Mouse (Mus musculus) lung, embryonic 14.5 days (tissue): ENCODE measurements around the gene Kcnj13. TPM values are rescaled to one million over a fixed set of nuclear protein-coding genes. Genes with fewer than 3 reads are reported as not detected.

Experiments used
- ATAC-seq: fragments of 200-750 bp; cut with Nextera tagmentation; 2 replicates; pipeline ENCODE4 v1.8.0; 2017; ENCODE audit warnings: mild to moderate bottlenecking, moderate TSS enrichment, moderate library complexity; ENCODE audit not compliant: insufficient read depth
- DNase-seq: peaks from one replicate; pipeline ENCODE4 v3.0.0-alpha.2; 2015
- H3K27ac ChIP-seq: fragments of 300-500 bp; sonication (generic); 2 replicates; pipeline ENCODE4 v1.5.1; 2014; ENCODE audit warnings: low read depth, mild to moderate bottlenecking, moderate library complexity
- H3K27me3 ChIP-seq: fragments of 300-500 bp; sonication (generic); 2 replicates; pipeline ENCODE4 v1.6.1; 2014; ENCODE audit warnings: low read length, control low read depth; ENCODE audit not compliant: insufficient read depth
- H3K36me3 ChIP-seq: fragments of 300-500 bp; sonication (generic); 2 replicates; pipeline ENCODE4 v1.6.1; 2014; ENCODE audit warnings: control low read depth; ENCODE audit not compliant: insufficient read depth
- H3K4me1 ChIP-seq: fragments of 300-500 bp; sonication (generic); 2 replicates; pipeline ENCODE4 v1.6.1; 2014; ENCODE audit warnings: antibody characterized with exemption, control low read depth; ENCODE audit not compliant: insufficient read depth
- H3K4me2 ChIP-seq: fragments of 300-500 bp; sonication (generic); 2 replicates; pipeline ENCODE4 v1.6.1; 2014; ENCODE audit warnings: mild to moderate bottlenecking
- H3K4me3 ChIP-seq: fragments of 300-500 bp; sonication (generic); 2 replicates; pipeline ENCODE4 v1.5.1; 2014; ENCODE audit warnings: low read depth, low read length
- H3K9ac ChIP-seq: fragments of 300-500 bp; sonication (generic); 2 replicates; pipeline ENCODE4 v1.6.1; 2014
- H3K9me3 ChIP-seq: fragments of 300-500 bp; sonication (generic); 2 replicates; pipeline ENCODE4 v1.6.1; 2016; ENCODE audit warnings: low read depth, low read length, control low read depth
- CTCF ChIP-seq: IDR thresholded peaks from 2 replicates; pipeline ENCODE4 v1.5.1; 2016; ENCODE audit warnings: antibody characterized with exemption, low read depth
- WGBS: fragments of 180-500 bp; shearing (Covaris S2); extraction: QIAGEN DNeasy Blood & Tissue Kit; methylation state at CpG from one replicate; pipeline ENCODE4 v1.1.7; 2014; 5-methylcytosine and 5-hydroxymethylcytosine counted together
- polyA plus RNA-seq: library from polyadenylated mRNA; unstranded; fragments of >200 nt; fragmentation: Nextera tagmentation; extraction: Ambion mirVana; gene quantifications from 2 replicates; pipeline ENCODE4 v1.2.1, GENCODE M21; 2014

Gene Kcnj13
- polyA plus RNA-seq, 1 experiment from 2014 or later = 2.1 TPM

GRCm38 (mm10) chr1:87350576-87350975 is 44.0 kb downstream of the Kcnj13 start:
- no peaks in the 10 kb centered on the region for H3K4me1 ChIP-seq
- H3K27me3 ChIP-seq = no peaks in the 10 kb centered on the region
- 67% methylated on average over 2 of the region's 2 CpGs for WGBS

More at GRCm38 (mm10) chr1:87350576-87350975, 44.0 kb downstream of the Kcnj13 start:
- Histone ChIP-seq H3K4me2 (no peak overlapping the region), H3K4me3 (no peak overlapping the region), H3K9ac (no peak overlapping the region), H3K9me3 (no peaks in the 10 kb centered on the region), H3K27ac (no peak overlapping the region), H3K36me3 (peaks cover 15% of the 10 kb centered on the region)
- ATAC-seq = no peak
- TF ChIP-seq CTCF = no peak
- DNase-seq = no peak

Other genes with a start within 250 kb of the Kcnj13 start
- gene Ecel1, start 238.2 kb downstream of the Kcnj13 start, polyA plus RNA-seq = 0.26 and 0.61 TPM in 2 replicates
- gene Prss56, start 211.4 kb downstream of the Kcnj13 start, polyA plus RNA-seq = not detected in 2 replicates
- gene Chrnd, start 204.1 kb downstream of the Kcnj13 start, polyA plus RNA-seq = not detected in 2 replicates
- gene Chrng, start 190.1 kb downstream of the Kcnj13 start, polyA plus RNA-seq = not detected in 2 replicates
- 160 and 164 TPM in 2 replicates for gene Eif4e2, start 180.8 kb downstream of the Kcnj13 start, polyA plus RNA-seq
- 0.11 TPM in 1 of 2 replicates, not detected in the other for gene Efhd1, start 130.4 kb downstream of the Kcnj13 start, polyA plus RNA-seq
- gene Gigyf2, start 67.7 kb downstream of the Kcnj13 start, polyA plus RNA-seq = 46.7 and 49.6 TPM in 2 replicates
- gene Snorc, start 75.5 kb upstream of the Kcnj13 start, polyA plus RNA-seq = not detected in 2 replicates
- 0.91 and 1.7 TPM in 2 replicates for gene Neu2, start 115.2 kb upstream of the Kcnj13 start, polyA plus RNA-seq
- gene Ngef, start 179.1 kb upstream of the Kcnj13 start, polyA plus RNA-seq = 1.1 and 1.5 TPM in 2 replicates
- 9.3 and 11.2 TPM in 2 replicates for gene Inpp5d, start 225.6 kb upstream of the Kcnj13 start, polyA plus RNA-seq